Mouse (Mus musculus): ENCODE results near the gene Fgl2.
"Not testable (repeated sequence)": the region's sequence is repeated elsewhere in the genome, so short reads cannot be mapped to it uniquely, and the experiment has no call there.

Fgl2 gene

GRCm38 (mm10) chr5:21372493-21373179 is at the start of gene Fgl2:
Gene Fgl2, plus strand, starts transcription at chr5:21372642.
- peak; percentile 10 to 19 for DNase-seq

GRCm38 (mm10) chr5:21326494-21326893 is 45.9 kb upstream of the Fgl2 start:
- peak; percentile 70 to 79 for DNase-seq

DNA sequence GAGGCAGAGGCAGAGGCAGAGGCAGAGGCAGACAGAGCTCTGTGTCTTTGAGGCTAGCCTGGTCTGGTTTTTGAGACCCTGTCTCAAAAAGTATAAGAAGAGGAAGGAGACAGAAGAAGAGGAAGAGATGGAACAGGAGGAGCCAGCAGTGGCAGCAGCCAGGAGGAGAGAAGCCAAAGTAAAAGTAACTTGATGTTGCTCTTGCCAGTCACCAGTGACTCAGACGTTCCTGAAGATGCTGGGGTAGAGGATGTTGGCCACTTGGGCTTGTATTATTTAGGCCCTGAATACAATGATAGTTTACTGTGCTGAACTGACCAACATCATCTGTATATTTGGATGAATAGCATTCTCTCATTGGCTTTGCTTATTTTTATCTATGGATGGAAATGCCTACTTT is 43.9 kb upstream of the Fgl2 start:
- DNase-seq: no peak

DNA sequence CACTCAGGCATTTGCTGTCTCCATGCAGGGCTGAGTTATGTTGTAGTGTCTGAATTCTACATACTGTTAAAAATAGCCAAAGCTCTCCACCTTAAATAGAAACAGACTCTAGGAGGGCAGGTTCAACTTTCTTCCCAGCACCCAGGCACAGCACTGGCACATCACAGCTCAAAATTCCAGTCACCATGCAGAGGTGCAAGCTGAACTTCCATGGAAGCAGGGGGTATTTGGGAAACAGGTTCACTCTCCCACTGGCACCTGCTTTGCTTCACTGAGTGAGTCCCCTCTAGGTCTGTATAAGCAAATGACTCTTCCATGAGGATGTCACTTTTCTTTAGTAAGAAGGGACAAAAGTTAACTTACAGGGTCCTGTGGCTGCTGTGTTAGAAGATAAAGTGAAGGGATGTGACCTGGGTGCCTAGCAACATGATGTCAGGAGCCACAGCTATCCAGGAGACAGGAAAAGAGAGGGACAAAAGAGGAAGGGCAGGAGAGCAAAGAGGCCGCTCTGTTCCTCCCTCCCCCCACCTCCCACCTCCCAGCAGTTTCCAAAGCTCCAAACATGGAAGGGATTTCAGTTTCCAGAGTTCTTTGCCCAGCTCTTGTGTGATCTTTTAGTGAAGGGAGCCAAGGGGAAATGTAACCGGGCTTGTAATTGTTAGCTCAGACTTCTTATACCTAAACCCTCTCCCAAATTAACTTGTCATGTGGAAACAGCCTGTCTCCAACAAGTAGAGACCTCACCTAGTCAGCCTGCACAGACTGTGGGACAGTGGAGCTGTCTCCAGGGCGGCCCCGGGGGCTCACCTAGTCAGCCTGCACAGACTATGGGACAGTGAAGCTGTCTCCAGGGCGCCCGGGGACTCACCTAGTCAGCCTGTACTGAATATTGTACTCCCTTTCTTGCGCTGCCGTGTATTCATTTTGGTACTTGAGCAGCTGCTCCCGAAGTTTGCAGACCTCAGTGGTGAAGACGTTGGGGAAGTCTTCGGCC is 42.5 kb upstream of the Fgl2 start:
- no peak for DNase-seq

DNA sequence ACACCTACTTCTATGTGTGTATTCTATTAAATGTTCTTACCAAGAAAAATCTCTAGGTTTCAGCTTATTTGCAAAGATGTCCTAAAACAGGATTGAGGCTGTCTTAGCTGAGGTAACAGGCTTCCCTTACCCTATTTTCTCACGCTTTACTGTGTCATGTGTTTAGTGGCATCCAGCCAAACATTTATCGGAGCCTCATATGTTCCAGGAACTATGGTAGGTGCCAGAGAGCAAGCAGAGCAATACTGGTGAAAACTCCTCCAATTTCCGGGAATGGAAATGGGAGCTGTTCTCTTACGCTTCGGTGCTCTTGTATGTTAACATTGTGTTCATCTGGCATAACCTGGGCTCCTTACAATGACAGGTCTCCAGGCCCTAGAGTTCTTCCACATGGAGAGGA is 40.8 kb upstream of the Fgl2 start:
- no peak for DNase-seq

- no peak for DNase-seq
These were observed 40.3 kb upstream of the Fgl2 start for GRCm38 (mm10) chr5:21332119-21332518.

DNA sequence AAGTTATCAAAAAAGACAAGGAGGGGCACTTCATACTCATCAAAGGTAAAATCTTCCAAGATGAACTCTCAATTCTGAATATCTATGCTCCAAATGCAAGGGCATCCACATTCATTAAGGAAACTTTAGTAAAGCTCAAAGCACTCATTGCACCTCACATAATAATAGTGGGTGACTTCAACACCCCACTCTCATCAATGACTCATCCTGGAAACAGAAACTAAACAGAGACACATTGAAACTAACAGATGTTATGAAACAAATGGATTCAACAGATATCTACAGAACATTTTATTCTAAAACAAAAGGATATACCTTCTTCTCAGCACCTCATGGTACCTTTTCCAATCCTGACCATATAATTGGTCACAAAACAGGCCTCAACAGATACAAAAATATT is 30.2 kb upstream of the Fgl2 start:
- not testable (repeated sequence) for DNase-seq

- no peak for DNase-seq
These were observed 24.1 kb upstream of the Fgl2 start for GRCm38 (mm10) chr5:21348366-21348765.

GRCm38 (mm10) chr5:21351678-21352077 is 20.8 kb upstream of the Fgl2 start:
- DNase-seq: no peak

- no peak for DNase-seq
These were observed 13.8 kb upstream of the Fgl2 start for GRCm38 (mm10) chr5:21358648-21359047.

DNA sequence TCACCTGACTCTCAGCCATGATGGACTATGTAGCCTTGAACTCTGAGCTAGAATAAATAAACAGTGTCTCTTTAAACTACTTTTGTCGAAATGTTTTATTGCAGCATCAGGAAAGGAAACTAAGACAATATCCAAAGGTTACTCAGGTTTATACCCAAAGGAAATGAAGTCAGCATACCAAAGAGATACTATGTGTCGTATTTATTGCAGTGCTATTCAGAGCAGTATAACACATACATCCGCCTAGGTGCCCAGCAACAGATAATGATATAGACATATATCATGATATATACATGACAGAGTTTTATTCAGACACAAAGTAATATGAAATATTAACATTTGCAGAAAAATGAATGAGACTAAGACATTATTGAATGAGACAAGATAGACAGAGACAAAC is 9.1 kb upstream of the Fgl2 start:
- no peak for DNase-seq

DNA sequence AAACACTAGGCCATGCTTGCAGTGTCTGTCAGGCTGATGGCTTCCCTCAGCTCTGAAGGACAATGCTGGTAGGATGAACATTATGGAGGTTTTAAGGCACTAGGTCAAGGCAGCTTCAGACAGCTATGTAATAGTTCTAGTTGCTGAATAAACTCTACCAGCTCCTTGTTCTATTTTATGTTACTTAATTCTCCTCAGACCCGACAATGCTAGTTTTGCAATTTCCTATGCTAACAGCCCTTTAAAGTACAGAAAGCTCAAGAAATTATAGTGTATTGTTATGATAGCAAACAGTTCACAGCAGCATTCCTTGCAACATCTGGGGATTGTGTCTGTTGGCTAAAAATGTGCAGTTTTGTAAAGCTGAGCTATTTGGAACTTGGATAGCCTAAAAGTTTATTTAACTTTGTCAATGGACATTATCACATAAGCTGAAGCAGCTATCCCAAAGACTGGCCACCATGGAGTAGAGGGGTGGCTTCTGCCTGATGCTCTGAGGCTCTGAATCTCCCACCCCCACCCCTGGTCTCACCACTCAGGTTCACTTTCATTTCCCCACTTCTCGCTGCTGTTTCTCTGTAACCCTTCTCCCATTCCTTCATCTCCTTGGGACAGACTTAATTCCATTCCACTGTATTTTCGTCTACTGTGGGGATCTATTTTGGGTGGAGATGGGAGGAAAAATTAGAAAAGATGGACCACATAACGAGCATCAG is 5.9 kb upstream of the Fgl2 start:
- DNase-seq: no peak

DNA sequence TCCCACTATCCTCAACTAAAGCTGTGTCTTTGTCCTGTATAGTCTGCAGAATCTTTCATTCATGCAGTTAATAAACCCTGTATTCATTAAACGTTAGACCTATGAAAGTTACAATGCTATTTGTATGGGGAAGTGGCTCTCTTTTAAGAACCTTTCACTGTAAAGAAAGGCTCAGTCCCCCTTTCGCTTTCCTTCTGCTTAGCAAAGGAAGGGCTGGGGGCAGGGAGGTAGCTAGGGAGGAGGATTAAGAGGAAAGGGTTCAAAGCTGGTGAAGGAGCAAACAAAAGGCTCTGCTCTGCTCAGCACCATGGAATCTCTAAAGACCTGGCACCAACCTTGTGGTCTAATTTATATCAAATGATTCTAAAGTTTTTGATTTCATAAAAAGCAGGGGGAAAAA is 4.9 kb upstream of the Fgl2 start:
- no peak for DNase-seq

DNA sequence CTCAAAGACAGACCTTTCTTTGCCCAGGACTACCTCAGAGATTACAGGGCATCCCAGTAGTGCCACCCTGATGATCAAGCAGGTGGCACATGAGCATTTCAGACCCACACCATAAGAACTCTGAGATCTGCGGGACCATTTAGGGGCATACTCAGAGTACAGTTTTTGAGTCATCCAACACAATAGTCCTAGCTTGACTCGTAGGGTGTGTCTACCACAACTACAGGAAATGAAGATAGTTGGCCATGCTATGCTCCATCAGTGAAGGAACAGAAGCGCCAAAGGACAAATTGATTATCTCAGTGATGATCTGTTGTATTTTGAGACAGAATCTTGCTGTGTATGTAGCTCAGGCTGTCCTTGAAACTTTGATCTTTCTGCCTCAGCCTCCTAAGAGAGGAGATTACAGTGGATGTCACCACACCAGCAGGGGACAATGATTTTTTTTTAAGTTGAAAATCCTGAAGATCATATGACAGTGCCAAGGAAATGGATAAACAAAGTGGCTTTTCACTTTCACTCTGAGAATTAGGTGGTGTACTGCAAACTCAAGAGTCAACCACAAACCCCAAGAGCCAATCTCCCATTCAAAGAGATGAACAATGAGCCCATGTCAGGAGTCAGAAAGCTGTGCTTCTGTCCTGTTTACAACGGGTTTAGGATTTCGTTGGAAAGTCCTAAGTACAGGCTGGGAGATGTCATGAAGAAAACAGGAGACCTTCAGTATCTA is 2.1 kb upstream of the Fgl2 start:
- DNase-seq: no peak

GRCm38 (mm10) chr5:21371920-21372319 is 522 bp upstream of the Fgl2 start:
- no peak for DNase-seq

DNA sequence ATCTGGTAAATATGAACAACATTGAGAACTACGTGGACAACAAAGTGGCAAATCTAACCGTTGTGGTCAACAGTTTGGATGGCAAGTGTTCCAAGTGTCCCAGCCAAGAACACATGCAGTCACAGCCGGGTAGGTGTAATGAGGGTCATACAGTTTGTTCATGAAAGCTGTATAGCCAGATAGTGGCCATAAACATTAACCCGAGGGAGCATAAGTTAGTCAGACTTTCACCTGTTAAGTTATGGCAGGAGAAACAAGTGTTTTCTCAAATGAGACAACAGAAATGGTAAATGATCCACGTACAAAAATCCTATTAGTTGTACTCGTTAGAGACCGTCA is 707 bp downstream of the Fgl2 start:
- DNase-seq: no peak

- no peak for DNase-seq
These were observed 4.5 kb downstream of the Fgl2 start for GRCm38 (mm10) chr5:21376935-21377334.

GRCm38 (mm10) chr5:21378397-21378796 is 6.0 kb downstream of the Fgl2 start:
- DNase-seq: no peak

GRCm38 (mm10) chr5:21381986-21382385 is 9.5 kb downstream of the Fgl2 start:
- DNase-seq: no peak

- DNase-seq: no peak
These were observed 10.2 kb downstream of the Fgl2 start for GRCm38 (mm10) chr5:21382678-21383077.

- no peak for DNase-seq
These were observed 11.2 kb downstream of the Fgl2 start for GRCm38 (mm10) chr5:21383392-21384251.
